Mouse (Mus musculus): Measurements from ENCODE around the gene Dnase1l3.

Dnase1l3 gene

DNA sequence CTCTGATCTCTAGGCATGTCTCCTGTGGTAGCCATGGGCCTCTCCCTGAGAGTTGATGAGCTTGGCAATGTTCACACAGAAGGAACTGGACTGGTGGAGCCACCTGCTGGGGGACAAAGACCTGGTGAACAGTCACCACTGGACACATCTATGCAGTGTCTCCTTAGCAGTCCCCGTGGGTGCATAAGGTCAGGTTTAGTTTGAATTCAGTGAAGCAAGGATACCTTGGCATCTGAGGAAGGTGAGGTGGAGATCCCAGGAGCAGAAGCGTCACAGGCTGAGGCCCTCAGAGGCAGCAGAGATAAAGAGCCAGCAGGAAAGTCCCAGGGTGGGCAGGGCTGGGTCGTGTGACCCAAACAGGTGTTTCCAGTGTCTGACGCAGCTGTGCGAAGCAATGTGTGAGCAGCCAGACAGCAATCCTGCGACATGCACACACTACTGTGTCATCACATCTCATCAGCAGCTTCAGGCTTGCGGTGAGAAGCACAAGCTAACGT is at the start of gene Dnase1l3:
TSS of gene Dnase1l3 (minus strand) at position 303 of the 497 bp plus-strand sequence.
- DNase-seq: peak; percentile 80

DNA sequence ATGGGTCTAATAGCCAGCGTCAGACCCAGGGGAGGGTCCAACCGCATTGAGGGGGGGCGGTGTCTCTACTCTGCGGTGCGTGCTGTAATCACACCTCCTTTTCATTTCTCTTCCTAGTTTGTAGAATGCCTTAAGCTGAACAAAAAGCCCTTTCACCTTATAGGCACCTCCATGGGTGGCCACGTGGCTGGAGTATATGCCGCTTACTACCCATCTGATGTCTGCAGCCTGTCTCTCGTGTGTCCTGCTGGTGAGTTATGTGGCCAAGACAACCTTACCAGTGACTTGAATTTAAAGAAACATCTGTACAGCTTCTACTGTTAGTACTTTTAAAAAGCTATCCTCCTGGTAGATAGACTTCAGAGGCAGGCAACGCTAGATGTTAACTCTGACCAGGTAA is 48.2 kb upstream of the Dnase1l3 start:
- no peak for DNase-seq

DNA sequence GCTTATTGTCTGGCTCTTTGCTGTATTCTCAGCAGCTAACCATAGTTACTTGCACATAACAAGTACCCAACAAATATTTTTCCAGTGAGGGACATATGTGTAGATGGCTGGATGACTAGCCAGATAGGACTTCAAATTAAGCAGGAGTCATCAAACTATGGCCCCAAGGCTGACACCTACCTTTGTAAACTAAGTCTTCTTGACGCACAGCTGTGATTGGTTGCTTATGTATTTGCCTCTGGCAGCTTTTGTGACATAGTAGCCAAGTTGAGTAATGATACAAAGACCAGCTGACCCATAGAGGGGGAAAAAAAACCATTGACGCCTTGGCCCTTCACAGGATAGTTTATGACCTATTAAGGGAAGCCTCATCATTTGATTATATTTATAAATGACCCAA is 47.7 kb upstream of the Dnase1l3 start:
- no peak for DNase-seq

DNA sequence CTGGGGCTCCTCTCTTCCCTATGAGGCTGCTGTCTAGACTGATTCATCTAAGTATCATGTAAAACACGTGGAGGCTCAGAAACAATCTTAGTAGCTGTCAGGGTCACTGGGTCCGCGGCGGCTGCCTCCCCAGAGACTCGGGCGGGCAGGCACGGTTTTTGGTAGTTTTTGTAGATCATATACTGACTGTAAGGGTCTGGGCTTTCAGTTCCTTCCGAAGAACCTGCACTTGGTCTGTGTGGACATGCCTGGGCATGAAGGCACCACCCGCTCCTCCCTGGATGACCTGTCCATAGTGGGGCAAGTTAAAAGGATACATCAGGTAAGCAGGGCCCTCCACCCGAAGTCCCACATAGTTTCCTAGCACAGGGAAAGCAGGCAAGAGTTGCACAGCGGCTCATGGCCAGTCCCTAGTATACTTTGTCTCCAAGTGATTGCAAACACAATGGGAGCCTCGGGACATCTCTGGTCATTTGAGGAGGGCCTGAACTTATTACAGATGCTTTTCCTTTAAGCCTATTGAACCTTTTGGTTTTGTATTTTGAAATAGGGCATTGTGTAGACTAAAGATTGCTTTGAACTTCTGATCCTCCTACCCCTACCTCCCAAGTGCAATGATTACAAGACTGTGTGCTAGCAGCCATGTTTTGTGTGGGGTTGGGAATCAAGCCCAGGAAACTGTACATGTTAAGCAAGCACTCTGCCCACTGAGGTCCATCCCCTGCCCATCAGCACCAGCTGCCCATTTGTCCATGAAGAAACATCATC is 46.7 kb upstream of the Dnase1l3 start:
- no peak for DNase-seq

- no peak for DNase-seq
Measured at GRCm38 (mm10) chr14:8040179-8040578, 45.8 kb upstream of the Dnase1l3 start.

DNA sequence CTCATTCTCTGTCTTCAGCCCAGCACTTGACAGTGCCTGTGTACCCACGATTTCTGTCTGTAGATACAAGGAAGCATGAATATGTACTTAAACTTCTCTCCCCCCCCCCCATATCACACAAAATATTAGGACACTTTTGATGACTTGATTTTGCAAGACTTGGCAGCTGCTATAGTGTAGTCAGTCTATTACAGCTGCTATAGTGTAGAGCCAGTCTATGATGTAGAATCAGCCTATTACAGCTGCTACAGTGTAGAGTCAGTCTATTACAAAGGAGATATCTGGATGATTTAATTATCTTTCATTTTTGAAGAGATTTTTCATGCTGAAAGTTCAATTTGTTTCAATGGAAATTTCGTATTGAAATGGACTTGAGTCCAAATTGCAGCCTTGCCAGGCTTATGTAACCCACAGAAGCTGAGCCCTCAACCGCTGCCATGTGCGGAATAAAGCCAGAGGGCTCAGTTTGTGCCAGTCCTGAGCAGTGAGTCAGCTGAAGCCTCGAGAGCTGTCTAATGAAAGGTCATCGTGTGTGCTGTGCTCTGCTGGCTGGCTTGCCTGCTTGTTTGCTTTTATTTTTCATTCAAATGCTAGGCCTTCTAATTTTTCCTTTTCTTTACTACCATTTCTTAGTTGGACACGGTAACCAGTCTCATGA is 44.5 kb upstream of the Dnase1l3 start:
- DNase-seq: peak; percentile 30

DNA sequence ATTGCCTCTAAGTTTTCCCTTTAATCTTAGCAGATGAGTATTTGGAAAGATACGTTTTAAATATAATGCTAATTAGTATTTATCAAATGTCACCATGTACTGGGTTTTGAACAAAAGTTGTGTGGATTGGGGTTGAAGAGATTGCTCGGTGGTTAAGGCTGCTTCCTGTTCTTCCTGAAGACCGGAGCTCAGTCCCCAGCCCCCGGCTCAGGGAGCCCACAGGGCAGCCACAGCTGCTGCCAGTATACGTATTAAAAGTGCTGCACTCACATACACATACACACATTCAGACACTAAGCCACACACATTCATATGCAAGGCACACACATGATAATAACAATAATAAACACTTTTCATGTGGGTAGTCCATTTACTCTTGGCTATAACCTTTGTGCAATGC is 43.8 kb upstream of the Dnase1l3 start:
- no peak for DNase-seq

DNA sequence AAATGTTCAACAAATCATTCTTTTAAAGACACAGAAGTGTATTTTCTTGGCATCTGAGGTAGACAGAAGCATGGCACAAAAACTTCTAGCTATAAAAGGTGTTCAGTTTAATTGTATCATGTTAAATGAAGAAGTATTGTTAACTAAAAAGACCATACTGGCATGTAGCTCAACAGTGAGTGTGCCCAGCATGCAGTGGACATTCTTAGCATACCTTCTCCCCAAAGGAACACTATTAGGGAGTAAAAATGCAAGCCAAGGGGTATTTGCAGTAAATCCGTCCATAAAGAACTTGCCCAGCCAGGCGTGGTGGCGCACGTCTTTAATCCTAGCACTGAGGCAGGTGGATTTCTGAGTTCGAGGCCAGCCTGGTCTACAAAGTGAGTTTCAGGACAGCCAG is 42.0 kb upstream of the Dnase1l3 start:
- no peak for DNase-seq

DNA sequence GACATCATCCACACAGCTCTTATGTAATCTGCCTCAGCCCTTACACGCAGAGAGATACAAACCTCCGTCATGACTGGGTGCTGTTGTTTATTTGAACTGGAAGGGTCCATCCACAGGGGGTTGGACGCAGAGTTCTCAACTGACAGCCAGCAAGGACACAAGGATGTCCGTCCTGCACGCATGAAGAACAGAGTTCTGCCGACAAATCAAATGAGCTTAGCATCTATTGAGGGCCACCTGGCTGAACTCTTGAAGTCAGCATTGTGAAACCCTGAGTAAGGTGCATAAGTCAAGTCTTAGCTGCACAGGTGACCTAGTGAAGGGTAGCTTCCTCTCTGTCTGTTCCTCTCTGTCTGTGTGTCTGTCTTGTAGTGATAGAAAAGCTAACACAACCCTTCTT is 41.6 kb upstream of the Dnase1l3 start:
- no peak for DNase-seq

- DNase-seq: no peak
Measured at GRCm38 (mm10) chr14:8034561-8034960, 40.2 kb upstream of the Dnase1l3 start.

GRCm38 (mm10) chr14:8032087-8032944 is 37.9 kb upstream of the Dnase1l3 start:
- DNase-seq: no peak

DNA sequence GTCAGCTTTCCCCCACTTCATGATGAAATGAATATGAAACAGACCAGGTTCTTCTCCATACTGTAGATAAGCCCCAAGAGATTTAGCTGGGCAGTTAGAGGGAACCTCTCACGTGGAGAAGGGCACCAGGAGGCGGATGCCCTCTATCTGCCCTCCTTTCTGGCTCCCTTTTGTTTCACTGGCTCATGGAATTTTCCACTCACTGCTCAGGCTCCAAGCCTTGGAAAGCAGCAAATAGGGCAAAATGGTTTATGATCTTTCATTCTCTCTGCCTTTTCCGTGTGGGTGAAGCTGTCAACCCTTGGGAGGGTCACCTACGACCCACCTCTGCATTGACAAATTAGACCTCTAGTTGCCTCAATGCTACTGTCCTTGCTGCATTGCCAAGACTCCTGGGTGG is 36.2 kb upstream of the Dnase1l3 start:
- DNase-seq: no peak

DNA sequence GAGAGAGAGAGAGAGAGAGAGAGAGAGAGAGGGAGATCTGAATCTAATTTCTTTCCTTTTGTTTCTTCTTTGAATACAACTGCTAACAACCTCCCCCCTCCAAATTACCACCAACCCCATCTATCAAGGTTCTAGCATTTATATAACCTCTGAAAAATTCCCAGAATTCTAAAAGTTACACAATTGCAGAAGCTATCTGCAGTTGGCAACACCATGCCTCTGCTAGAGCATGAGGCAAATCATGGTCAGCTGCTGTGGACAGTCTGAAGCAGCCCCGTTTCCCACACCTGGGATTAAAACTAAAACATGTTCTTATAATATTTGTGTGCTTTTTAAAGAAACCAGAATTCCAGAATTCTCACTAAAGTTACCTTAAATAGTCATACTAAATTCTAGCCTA is 35.4 kb upstream of the Dnase1l3 start:
- no peak for DNase-seq

GRCm38 (mm10) chr14:8028086-8028485 is 33.7 kb upstream of the Dnase1l3 start:
- no peak for DNase-seq

DNA sequence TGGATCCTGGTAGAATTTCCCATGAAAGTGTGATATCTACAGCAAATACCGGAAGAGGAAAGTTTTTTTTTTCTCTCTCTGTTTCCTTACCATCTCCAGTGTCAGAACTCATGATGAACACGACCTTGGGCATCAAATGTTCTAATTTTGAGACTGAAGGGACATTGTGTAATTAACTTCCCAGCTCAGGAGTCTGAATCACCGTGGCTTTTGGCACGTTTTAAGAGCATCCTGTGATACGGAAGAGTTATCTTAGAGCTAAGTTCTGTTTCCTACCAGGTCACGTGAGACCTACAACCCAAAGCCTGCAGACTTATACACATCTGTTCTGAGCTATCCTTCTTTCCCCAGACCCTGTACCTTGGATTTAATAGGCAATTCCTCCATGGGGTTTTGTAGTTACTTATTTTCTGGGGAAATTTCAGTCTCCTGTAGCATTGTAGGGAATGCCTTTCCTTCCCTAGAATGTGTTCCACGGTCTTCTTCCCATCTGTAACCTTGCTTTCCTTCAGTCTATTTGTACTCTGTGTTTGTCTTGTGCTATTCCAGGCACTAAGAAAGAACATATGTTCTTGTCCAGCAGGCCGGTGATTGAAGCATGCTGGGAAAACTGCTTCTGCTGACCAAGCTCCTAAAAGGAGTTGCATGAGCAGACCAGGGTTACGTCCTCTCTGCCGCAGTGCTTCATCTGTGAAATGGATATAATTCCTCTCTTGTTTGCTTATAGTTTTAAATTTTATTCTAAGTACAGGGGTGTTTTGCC is 32.6 kb upstream of the Dnase1l3 start:
- DNase-seq: no peak

DNA sequence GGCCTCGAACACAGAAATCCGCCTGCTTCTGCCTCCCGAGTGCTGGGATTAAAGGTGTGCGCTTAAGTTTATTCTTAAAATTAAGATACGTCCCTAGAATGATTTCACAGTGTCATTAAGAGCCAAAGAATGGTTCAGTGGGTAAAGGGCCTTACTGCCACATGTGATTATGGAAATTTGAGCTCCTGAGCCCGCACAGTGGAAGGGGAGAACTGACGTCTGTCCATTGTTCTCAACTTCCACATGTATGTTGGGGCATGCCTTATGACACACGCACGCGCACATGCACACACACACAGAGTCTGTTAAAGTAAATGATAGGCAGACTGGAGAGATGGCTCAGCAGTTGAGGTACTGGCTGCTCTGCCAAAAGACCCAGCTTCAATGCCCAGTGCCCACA is 30.6 kb upstream of the Dnase1l3 start:
- DNase-seq: no peak

DNA sequence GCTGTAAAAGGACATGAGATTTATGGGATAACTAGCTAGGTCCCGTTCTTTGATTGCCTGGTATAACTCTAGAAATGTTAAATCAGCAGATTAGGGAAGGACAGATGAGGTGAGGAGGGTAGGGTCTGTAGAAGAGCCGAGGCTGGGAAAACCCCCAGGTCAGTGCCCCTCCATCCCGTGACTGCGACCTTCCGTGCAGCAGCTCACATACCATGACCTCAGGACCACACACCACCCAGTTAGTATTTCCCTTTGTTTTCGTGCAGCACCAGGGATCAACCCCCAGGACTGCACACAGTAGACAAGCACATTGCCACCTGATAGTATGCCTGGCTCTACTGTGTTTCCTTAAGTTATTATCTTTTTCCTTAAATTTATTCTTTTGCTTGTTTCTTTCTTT is 30.1 kb upstream of the Dnase1l3 start:
- DNase-seq: no peak

DNA sequence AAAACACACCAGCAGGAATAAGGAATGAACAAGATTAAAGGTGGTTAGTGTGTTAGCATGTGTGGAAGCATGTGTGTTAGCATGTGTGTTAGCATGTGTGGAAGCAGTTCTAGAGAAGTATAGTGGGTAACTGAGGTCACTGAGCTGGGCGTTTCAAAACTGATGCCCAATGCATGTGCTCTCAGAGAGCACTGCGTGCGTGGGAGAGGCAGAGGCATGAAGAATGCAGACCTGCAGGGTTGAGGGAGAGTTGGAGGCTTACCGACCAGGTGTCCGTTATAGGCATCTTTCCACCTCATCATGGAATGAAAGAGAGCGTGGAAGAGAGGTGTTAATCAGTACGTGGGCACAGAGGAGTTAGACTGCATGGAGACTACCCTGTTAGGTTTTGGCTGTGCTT is 26.2 kb upstream of the Dnase1l3 start:
- no peak for DNase-seq

DNA sequence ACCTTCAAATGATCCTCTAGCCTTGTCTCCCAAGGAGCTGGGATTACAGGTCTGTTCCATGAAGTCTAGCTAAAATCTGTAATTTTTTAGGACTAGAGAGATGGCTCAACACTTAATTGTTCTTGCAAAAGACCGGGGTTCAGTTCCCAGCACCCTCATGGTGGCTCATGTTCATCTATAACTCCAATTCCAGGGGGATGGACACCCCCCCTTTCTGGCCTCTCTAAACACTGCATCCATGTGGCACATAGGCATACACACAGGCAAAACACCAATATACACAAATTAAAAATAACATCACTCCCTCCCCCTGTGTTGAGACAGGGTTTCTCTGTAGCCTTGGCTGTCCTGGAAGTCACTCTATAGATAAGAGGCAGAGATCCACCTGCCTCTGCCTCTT is 25.6 kb upstream of the Dnase1l3 start:
- no peak for DNase-seq

DNA sequence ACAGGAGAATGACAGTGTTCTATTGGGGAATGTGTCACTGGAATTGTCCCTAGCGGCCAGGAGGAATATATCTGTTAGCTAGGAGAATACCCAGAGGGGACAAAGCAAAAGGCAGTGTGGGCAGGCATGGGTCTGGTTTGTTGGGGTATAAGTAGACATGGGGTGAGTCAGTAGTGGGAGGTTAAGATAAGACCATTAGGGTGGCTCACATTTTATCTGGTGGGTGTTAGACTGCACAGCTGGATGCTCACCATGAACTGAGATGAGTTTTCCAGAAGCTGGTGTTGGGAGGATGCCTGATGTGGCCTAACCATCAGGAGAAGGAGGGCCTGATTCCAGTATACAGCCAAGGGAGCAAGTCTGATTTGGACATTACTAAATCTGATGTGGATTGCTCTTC is 22.6 kb upstream of the Dnase1l3 start:
- no peak for DNase-seq

DNA sequence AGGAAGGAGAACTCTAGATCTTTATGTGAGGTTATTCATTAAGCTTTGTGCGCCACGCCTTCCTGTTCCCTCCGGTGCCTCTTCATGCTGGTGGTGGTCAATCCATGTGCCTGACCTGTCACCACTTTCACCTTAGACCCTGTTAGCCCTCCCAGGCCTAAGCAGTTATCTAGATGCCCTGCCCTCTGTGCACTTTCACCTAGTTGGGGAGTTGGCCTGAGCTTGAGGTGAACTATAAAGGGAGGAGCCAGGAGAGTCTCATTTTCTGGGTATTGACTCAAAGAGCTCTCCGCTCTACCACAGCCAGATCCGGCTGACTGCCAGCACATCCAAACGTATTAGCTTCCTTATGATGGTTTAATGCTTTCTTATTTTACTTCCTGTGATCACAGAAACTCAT is 21.9 kb upstream of the Dnase1l3 start:
- peak; percentile 55 for DNase-seq

GRCm38 (mm10) chr14:8015756-8016155 is 21.4 kb upstream of the Dnase1l3 start:
- DNase-seq: no peak

GRCm38 (mm10) chr14:8011938-8012337 is 17.6 kb upstream of the Dnase1l3 start:
- no peak for DNase-seq
